Mouse (Mus musculus): ENCODE measurements around the gene Dqx1. TPM values are rescaled to one million over a fixed set of nuclear protein-coding genes. Genes with fewer than 3 reads are reported as not detected.

Dqx1 gene
- polyA plus RNA-seq, 1 experiment from 2014 or later: 0.64 TPM

- peaks cover 7% of the 10 kb centered on the region; the same call in 1 of the 2 replicates for H3K4me1 ChIP-seq (replicated peaks)
- H3K4me2 ChIP-seq: no peak overlapping the region
- H3K4me3 ChIP-seq: no peak overlapping the region
- H3K36me3 ChIP-seq: no peaks in the 10 kb centered on the region
- 67% methylated on average over 4 of the region's 4 CpGs for WGBS
- no peaks in the 10 kb centered on the region for H3K9me3 ChIP-seq (replicated peaks)
- no peaks in the 10 kb centered on the region for H3K27me3 ChIP-seq (replicated peaks)
- no peak for ATAC-seq (ENCODE audit: insufficient number of reproducible peaks, low FRiP score)
- no peak overlapping the region for H3K9ac ChIP-seq
- H3K27ac ChIP-seq (ENCODE audit: poor library complexity, severe bottlenecking): no peak overlapping the region
These were observed 36.6 kb upstream of the Dqx1 start for GRCm38 (mm10) chr6:83020836-83021593.

GRCm38 (mm10) chr6:83023008-83023407, 34.6 kb upstream of the Dqx1 start:
- no peaks in the 10 kb centered on the region for H3K9me3 ChIP-seq (replicated peaks)
- 81% methylated on average over 9 of the region's 9 CpGs for WGBS
- no peaks in the 10 kb centered on the region for H3K36me3 ChIP-seq
- H3K4me2 ChIP-seq: no peak overlapping the region
- no peak for ATAC-seq (ENCODE audit: insufficient number of reproducible peaks, low FRiP score)
- H3K27me3 ChIP-seq (replicated peaks): peaks cover 12% of the 10 kb centered on the region
- peaks cover 4% of the 10 kb centered on the region for H3K4me1 ChIP-seq (replicated peaks)
- H3K9ac ChIP-seq: no peak overlapping the region
- no peak overlapping the region for H3K4me3 ChIP-seq
- no peak overlapping the region for H3K27ac ChIP-seq (ENCODE audit: poor library complexity, severe bottlenecking)

GRCm38 (mm10) chr6:83023786-83024185, 33.9 kb upstream of the Dqx1 start:
- H3K27ac ChIP-seq (ENCODE audit: poor library complexity, severe bottlenecking): no peak overlapping the region
- H3K36me3 ChIP-seq: no peaks in the 10 kb centered on the region
- H3K9ac ChIP-seq: no peak overlapping the region
- peaks cover 20% of the 10 kb centered on the region for H3K27me3 ChIP-seq (replicated peaks)
- 89% methylated on average over 2 of the region's 2 CpGs for WGBS
- H3K9me3 ChIP-seq (replicated peaks): no peaks in the 10 kb centered on the region
- ATAC-seq (ENCODE audit: insufficient number of reproducible peaks, low FRiP score): no peak
- H3K4me3 ChIP-seq: no peak overlapping the region
- H3K4me2 ChIP-seq: no peak overlapping the region
- H3K4me1 ChIP-seq (replicated peaks): peaks cover 6% of the 10 kb centered on the region

GRCm38 (mm10) chr6:83024421-83024820, 33.2 kb upstream of the Dqx1 start:
- no peak for ATAC-seq (ENCODE audit: insufficient number of reproducible peaks, low FRiP score)
- Histone ChIP-seq H3K4me2 (no peak overlapping the region), H3K9me3 (replicated peaks) (no peaks in the 10 kb centered on the region)

GRCm38 (mm10) chr6:83025221-83025620, 32.4 kb upstream of the Dqx1 start:
- H3K4me3 ChIP-seq: no peak overlapping the region
- 96% methylated on average over 4 of the region's 4 CpGs for WGBS
- peaks cover 34% of the 10 kb centered on the region for H3K27me3 ChIP-seq (replicated peaks)
- no peak overlapping the region for H3K4me2 ChIP-seq
- no peaks in the 10 kb centered on the region for H3K36me3 ChIP-seq
- no peak overlapping the region for H3K9ac ChIP-seq
- no peak for ATAC-seq (ENCODE audit: insufficient number of reproducible peaks, low FRiP score)
- no peak overlapping the region for H3K27ac ChIP-seq (ENCODE audit: poor library complexity, severe bottlenecking)
- H3K9me3 ChIP-seq (replicated peaks): no peaks in the 10 kb centered on the region
- peaks cover 12% of the 10 kb centered on the region for H3K4me1 ChIP-seq (replicated peaks)

More at GRCm38 (mm10) chr6:83024421-83024820, 33.2 kb upstream of the Dqx1 start:
- WGBS: 71% methylated on average over 4 of the region's 4 CpGs
- Histone ChIP-seq H3K27ac (ENCODE audit: poor library complexity, severe bottlenecking) (no peak overlapping the region), H3K36me3 (no peaks in the 10 kb centered on the region), H3K9ac (no peak overlapping the region), H3K4me3 (no peak overlapping the region), H3K4me1 (replicated peaks) (peaks cover 6% of the 10 kb centered on the region), H3K27me3 (replicated peaks) (peaks cover 26% of the 10 kb centered on the region)

GRCm38 (mm10) chr6:83027293-83027692, 30.4 kb upstream of the Dqx1 start:
- 79% methylated on average over 8 of the region's 8 CpGs for WGBS
- Histone ChIP-seq H3K4me3 (no peak overlapping the region), H3K9ac (no peak overlapping the region), H3K9me3 (replicated peaks) (no peaks in the 10 kb centered on the region), H3K27ac (ENCODE audit: poor library complexity, severe bottlenecking) (no peak overlapping the region), H3K36me3 (peaks cover 6% of the 10 kb centered on the region; the same call in 1 of the 2 replicates), H3K4me1 (replicated peaks) (peaks cover 23% of the 10 kb centered on the region), H3K4me2 (no peak overlapping the region), H3K27me3 (replicated peaks) (peaks cover 55% of the 10 kb centered on the region)
- ATAC-seq (ENCODE audit: insufficient number of reproducible peaks, low FRiP score): no peak

GRCm38 (mm10) chr6:83027706-83028105, 29.9 kb upstream of the Dqx1 start:
- Histone ChIP-seq H3K4me3 (no peak overlapping the region), H3K36me3 (peaks cover 6% of the 10 kb centered on the region; the same call in 1 of the 2 replicates), H3K27ac (ENCODE audit: poor library complexity, severe bottlenecking) (no peak overlapping the region), H3K27me3 (replicated peaks) (peaks cover 56% of the 10 kb centered on the region), H3K9me3 (replicated peaks) (no peaks in the 10 kb centered on the region), H3K9ac (no peak overlapping the region), H3K4me1 (replicated peaks) (peaks cover 27% of the 10 kb centered on the region), H3K4me2 (no peak overlapping the region)
- 54% methylated on average over 7 of the region's 9 CpGs for WGBS
- no peak for ATAC-seq (ENCODE audit: insufficient number of reproducible peaks, low FRiP score)

GRCm38 (mm10) chr6:83029777-83030176, 27.9 kb upstream of the Dqx1 start:
- H3K4me2 ChIP-seq: no peak overlapping the region
- H3K4me3 ChIP-seq: no peak overlapping the region
- ATAC-seq (ENCODE audit: insufficient number of reproducible peaks, low FRiP score): no peak
- H3K4me1 ChIP-seq (replicated peaks): peaks cover 36% of the 10 kb centered on the region
- H3K27me3 ChIP-seq (replicated peaks): peaks cover 56% of the 10 kb centered on the region
- peaks cover 6% of the 10 kb centered on the region; the same call in 1 of the 2 replicates for H3K36me3 ChIP-seq
- WGBS: 35% methylated on average over 10 of the region's 10 CpGs
- no peak overlapping the region for H3K9ac ChIP-seq
- no peaks in the 10 kb centered on the region for H3K9me3 ChIP-seq (replicated peaks)
- no peak overlapping the region for H3K27ac ChIP-seq (ENCODE audit: poor library complexity, severe bottlenecking)

- ATAC-seq (ENCODE audit: insufficient number of reproducible peaks, low FRiP score): no peak
- Histone ChIP-seq H3K4me1 (replicated peaks) (peaks cover 44% of the 10 kb centered on the region), H3K36me3 (peaks cover 6% of the 10 kb centered on the region; the same call in 1 of the 2 replicates), H3K4me3 (no peak overlapping the region), H3K27ac (ENCODE audit: poor library complexity, severe bottlenecking) (no peak overlapping the region), H3K9me3 (replicated peaks) (no peaks in the 10 kb centered on the region), H3K9ac (no peak overlapping the region), H3K27me3 (replicated peaks) (peaks cover 64% of the 10 kb centered on the region), H3K4me2 (no peak overlapping the region)
- WGBS: 78% methylated on average over 7 of the region's 7 CpGs
These were observed 26.5 kb upstream of the Dqx1 start for GRCm38 (mm10) chr6:83031111-83031510.

- Histone ChIP-seq H3K9ac (peak overlapping the region; percentile 75; the same call in 1 of the 2 replicates), H3K4me3 (peak overlapping the region; percentile 73), H3K9me3 (replicated peaks) (no peaks in the 10 kb centered on the region), H3K36me3 (peaks cover 6% of the 10 kb centered on the region; the same call in 1 of the 2 replicates), H3K4me1 (replicated peaks) (peaks cover 44% of the 10 kb centered on the region), H3K4me2 (peak overlapping the region; percentile 76), H3K27ac (ENCODE audit: poor library complexity, severe bottlenecking) (no peak overlapping the region), H3K27me3 (replicated peaks) (peaks cover 70% of the 10 kb centered on the region)
- no peak for ATAC-seq (ENCODE audit: insufficient number of reproducible peaks, low FRiP score)
- WGBS: 37% methylated on average over 18 of the region's 18 CpGs
These were observed 25.6 kb upstream of the Dqx1 start for GRCm38 (mm10) chr6:83031921-83032590.

- H3K4me1 ChIP-seq (replicated peaks): peaks cover 41% of the 10 kb centered on the region
- peaks cover 70% of the 10 kb centered on the region for H3K27me3 ChIP-seq (replicated peaks)
- peak; percentile 64 for ATAC-seq (ENCODE audit: insufficient number of reproducible peaks, low FRiP score)
- no peaks in the 10 kb centered on the region for H3K9me3 ChIP-seq (replicated peaks)
- peaks cover 6% of the 10 kb centered on the region; the same call in 1 of the 2 replicates for H3K36me3 ChIP-seq
- H3K27ac ChIP-seq (ENCODE audit: poor library complexity, severe bottlenecking): 0 out of 2 replicates have a peak overlapping the region, but pooled peaks have one; percentile 2
- peak overlapping the region; percentile 76 for H3K4me2 ChIP-seq
- H3K4me3 ChIP-seq: peak overlapping the region; percentile 73
- WGBS: under 1% methylated on average over 31 of the region's 31 CpGs
- H3K9ac ChIP-seq: peak overlapping the region; percentile 75
These were observed 24.9 kb upstream of the Dqx1 start for GRCm38 (mm10) chr6:83032769-83033191.
